Mouse (Mus musculus) embryonic facial prominence, embryonic 11.5 days (tissue): ENCODE data around the gene Galns. TPM values are rescaled to one million over a fixed set of nuclear protein-coding genes. Genes with fewer than 3 reads are reported as not detected.

Experiments used
- ATAC-seq: fragments of 200-750 bp; cut with Nextera tagmentation; replicated peaks from 2 replicates; pipeline ENCODE4 v1.8.0; 2017; ENCODE audit warnings: low read depth; ENCODE audit not compliant: insufficient number of reproducible peaks, low FRiP score, low TSS enrichment
- DNase-seq: peaks from one replicate; pipeline ENCODE4 v3.0.0-alpha.2; 2015; ENCODE audit warnings: low spot score
- H3K27ac ChIP-seq: fragments of 300-500 bp; sonication (generic); replicated peaks from 2 replicates; pipeline ENCODE4 v1.5.1; 2014; ENCODE audit warnings: mild to moderate bottlenecking, low read depth, low read length, control low read depth
- H3K27me3 ChIP-seq: fragments of 300-500 bp; sonication (generic); 2 replicates; pipeline ENCODE4 v1.6.1; 2014; ENCODE audit warnings: mild to moderate bottlenecking, low read length, moderate library complexity, mixed read lengths; ENCODE audit not compliant: control insufficient read depth, insufficient read depth
- H3K36me3 ChIP-seq: fragments of 300-500 bp; sonication (generic); replicated peaks from 2 replicates; pipeline ENCODE4 v1.6.1; 2014; ENCODE audit warnings: low read depth, mild to moderate bottlenecking, low read length, moderate library complexity, mixed read lengths; ENCODE audit not compliant: control insufficient read depth, insufficient read depth
- H3K4me1 ChIP-seq: fragments of 300-500 bp; sonication (generic); 2 replicates; pipeline ENCODE4 v1.6.1; 2014; ENCODE audit warnings: low read length, mixed read lengths; ENCODE audit not compliant: control insufficient read depth, insufficient read depth
- H3K4me2 ChIP-seq: fragments of 300-500 bp; sonication (generic); 2 replicates; pipeline ENCODE4 v1.6.1; 2014; ENCODE audit warnings: low read depth, mild to moderate bottlenecking, control low read depth, low read length, moderate library complexity
- H3K4me3 ChIP-seq: fragments of 300-500 bp; sonication (generic); 2 replicates; pipeline ENCODE4 v1.5.1; 2014; ENCODE audit warnings: low read depth, low read length, control low read depth
- H3K9ac ChIP-seq: fragments of 300-500 bp; sonication (generic); replicated peaks from 2 replicates; pipeline ENCODE4 v1.6.1; 2014; ENCODE audit warnings: mild to moderate bottlenecking, control low read depth, low read length
- H3K9me3 ChIP-seq: fragments of 300-500 bp; sonication (generic); replicated peaks from 2 replicates; pipeline ENCODE4 v1.6.1; 2016; ENCODE audit warnings: mild to moderate bottlenecking, low read length, inconsistent platforms, mixed read lengths; ENCODE audit not compliant: control insufficient read depth
- WGBS: fragments of 180-500 bp; shearing (Covaris S2); extraction: QIAGEN DNeasy Blood & Tissue Kit; methylation state at CpG from one replicate; pipeline ENCODE4 v1.1.7; 2014; 5-methylcytosine and 5-hydroxymethylcytosine counted together
- polyA plus RNA-seq: library from polyadenylated mRNA; unstranded; fragments of >200 nt; fragmentation: Nextera tagmentation; extraction: Ambion mirVana; gene quantifications from 2 replicates; pipeline ENCODE4 v1.2.1, GENCODE M21; 2014

Galns gene
- polyA plus RNA-seq, 1 experiment from 2014 or later, result 4.3 TPM

- Histone ChIP-seq H3K27ac (no peak overlapping the region), H3K4me3 (no peak overlapping the region), H3K9ac (no peak overlapping the region), H3K27me3 (no peaks in the 10 kb centered on the region), H3K4me2 (no peak overlapping the region), H3K9me3 (no peaks in the 10 kb centered on the region), H3K4me1 (no peaks in the 10 kb centered on the region; the same call in none of the 2 replicates), H3K36me3 (no peaks in the 10 kb centered on the region)
- DNase-seq, result no peak
- ATAC-seq, result 0 out of 2 replicates have a peak, but pooled peaks have one; percentile 49
- 77% methylated on average over 15 of the region's 16 CpGs for WGBS
These were observed 40.2 kb upstream of the Galns start for GRCm38 (mm10) chr8:122651326-122651921.

- Histone ChIP-seq H3K4me2 (no peak overlapping the region), H3K27ac (no peak overlapping the region), H3K9me3 (no peaks in the 10 kb centered on the region), H3K27me3 (no peaks in the 10 kb centered on the region), H3K36me3 (no peaks in the 10 kb centered on the region), H3K9ac (no peak overlapping the region), H3K4me1 (no peaks in the 10 kb centered on the region; the same call in none of the 2 replicates), H3K4me3 (no peak overlapping the region)
- ATAC-seq (no peak), DNase-seq (peak; percentile 44)
- 34% methylated on average over 15 of the region's 15 CpGs for whole genome bisulfite sequencing
These were observed 37.1 kb upstream of the Galns start for GRCm38 (mm10) chr8:122648192-122648970.

DNA sequence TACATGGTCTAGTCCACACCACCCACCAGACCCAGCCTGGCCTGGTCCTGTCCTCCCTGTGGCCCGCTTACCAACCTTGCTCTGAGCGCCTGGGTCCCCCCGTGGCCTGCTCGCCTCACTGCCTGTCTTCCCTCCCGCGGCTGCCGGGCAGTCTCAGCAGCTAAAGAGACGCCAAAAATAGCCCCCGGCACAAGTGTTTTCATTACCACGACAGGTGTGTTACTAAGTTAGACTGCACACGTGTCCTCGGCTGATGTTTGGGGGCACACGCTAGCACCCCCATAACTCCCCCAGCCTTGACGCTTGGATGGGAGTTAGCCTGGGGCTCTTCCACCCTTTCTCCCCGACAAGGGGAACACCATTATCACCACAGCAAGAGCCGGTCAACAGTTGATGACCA, 35.1 kb upstream of the Galns start:
- Histone ChIP-seq H3K9ac (no peak overlapping the region), H3K27ac (no peak overlapping the region), H3K4me1 (no peaks in the 10 kb centered on the region; the same call in 1 of the 2 replicates), H3K4me2 (no peak overlapping the region), H3K27me3 (no peaks in the 10 kb centered on the region), H3K4me3 (no peak overlapping the region), H3K9me3 (no peaks in the 10 kb centered on the region), H3K36me3 (no peaks in the 10 kb centered on the region)
- DNase-seq (no peak), ATAC-seq (no peak)
- WGBS, result 88% methylated on average over 16 of the region's 16 CpGs

DNA sequence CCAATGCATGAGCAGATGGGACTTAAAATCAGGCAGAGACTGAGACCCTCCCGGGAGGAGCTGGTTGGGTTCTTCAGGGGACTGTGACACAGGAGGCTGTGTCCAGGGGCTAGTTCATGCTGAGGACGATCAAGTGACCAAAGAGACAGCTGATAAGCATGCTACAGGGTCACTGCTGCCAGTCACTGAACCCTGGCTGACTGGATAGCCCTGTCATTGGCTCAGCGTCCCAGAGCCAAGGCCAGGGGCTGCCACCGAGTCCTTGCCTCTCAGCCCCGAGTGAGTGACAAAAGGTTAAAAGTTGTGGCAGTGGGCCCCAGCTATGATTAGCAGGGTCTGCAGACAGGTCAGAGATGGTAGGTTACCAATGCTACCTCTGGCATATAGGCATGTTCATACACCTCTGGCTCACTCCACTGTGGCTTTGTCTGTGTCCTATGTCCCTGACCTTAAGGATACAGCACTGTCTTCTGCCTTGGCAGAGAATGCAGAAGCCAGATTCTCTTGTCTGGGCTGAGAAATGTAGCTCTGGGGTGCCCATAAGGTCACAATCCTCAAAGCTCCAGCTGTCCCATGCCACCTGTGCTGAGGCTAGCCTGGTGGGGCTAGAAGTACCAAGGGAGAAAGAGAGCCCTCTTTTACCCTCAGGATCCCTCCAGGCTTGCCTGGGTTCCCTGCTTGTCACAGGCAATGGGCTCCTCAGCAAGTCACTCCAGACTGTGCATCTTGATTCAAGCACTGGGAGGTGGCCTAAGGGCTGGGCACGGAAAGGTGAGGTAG, 33.1 kb upstream of the Galns start:
- Histone ChIP-seq H3K9me3 (no peaks in the 10 kb centered on the region), H3K4me1 (peaks cover 11% of the 10 kb centered on the region), H3K9ac (no peak overlapping the region), H3K36me3 (no peaks in the 10 kb centered on the region), H3K4me2 (no peak overlapping the region), H3K4me3 (no peak overlapping the region), H3K27me3 (no peaks in the 10 kb centered on the region), H3K27ac (no peak overlapping the region)
- ATAC-seq (no peak), DNase-seq (no peak)
- WGBS, result 69% methylated on average over 6 of the region's 6 CpGs

GRCm38 (mm10) chr8:122642071-122642470, 30.8 kb upstream of the Galns start:
- no peak overlapping the region for H3K27ac ChIP-seq
- no peaks in the 10 kb centered on the region for H3K9me3 ChIP-seq
- DNase-seq, result no peak
- H3K4me1 ChIP-seq, result peaks cover 13% of the 10 kb centered on the region
- no peaks in the 10 kb centered on the region for H3K36me3 ChIP-seq
- no peak for ATAC-seq
- H3K9ac ChIP-seq, result no peak overlapping the region
- no peak overlapping the region for H3K4me2 ChIP-seq
- no peaks in the 10 kb centered on the region for H3K27me3 ChIP-seq
- 73% methylated on average over 9 of the region's 9 CpGs for WGBS
- H3K4me3 ChIP-seq, result no peak overlapping the region

GRCm38 (mm10) chr8:122641406-122641805, 30.1 kb upstream of the Galns start:
- Histone ChIP-seq H3K4me1 (peaks cover 13% of the 10 kb centered on the region), H3K27me3 (no peaks in the 10 kb centered on the region)

GRCm38 (mm10) chr8:122640825-122641224, 29.6 kb upstream of the Galns start:
- 83% methylated on average over 4 of the region's 4 CpGs for WGBS
- no peak overlapping the region for H3K27ac ChIP-seq
- no peaks in the 10 kb centered on the region for H3K9me3 ChIP-seq
- H3K27me3 ChIP-seq, result no peaks in the 10 kb centered on the region
- no peak for DNase-seq
- no peak overlapping the region for H3K4me2 ChIP-seq
- H3K4me1 ChIP-seq, result peaks cover 13% of the 10 kb centered on the region
- H3K36me3 ChIP-seq, result no peaks in the 10 kb centered on the region
- no peak overlapping the region; the same call in 1 of the 2 replicates for H3K9ac ChIP-seq
- ATAC-seq, result no peak
- H3K4me3 ChIP-seq, result no peak overlapping the region

More at GRCm38 (mm10) chr8:122641406-122641805, 30.1 kb upstream of the Galns start:
- 71% methylated on average over 15 of the region's 15 CpGs for WGBS
- H3K27ac ChIP-seq, result no peak overlapping the region
- no peaks in the 10 kb centered on the region for H3K9me3 ChIP-seq
- no peak for ATAC-seq
- no peak overlapping the region for H3K9ac ChIP-seq
- no peaks in the 10 kb centered on the region for H3K36me3 ChIP-seq
- no peak for DNase-seq
- H3K4me3 ChIP-seq, result no peak overlapping the region
- no peak overlapping the region for H3K4me2 ChIP-seq
